In the genomic region with DNA sequence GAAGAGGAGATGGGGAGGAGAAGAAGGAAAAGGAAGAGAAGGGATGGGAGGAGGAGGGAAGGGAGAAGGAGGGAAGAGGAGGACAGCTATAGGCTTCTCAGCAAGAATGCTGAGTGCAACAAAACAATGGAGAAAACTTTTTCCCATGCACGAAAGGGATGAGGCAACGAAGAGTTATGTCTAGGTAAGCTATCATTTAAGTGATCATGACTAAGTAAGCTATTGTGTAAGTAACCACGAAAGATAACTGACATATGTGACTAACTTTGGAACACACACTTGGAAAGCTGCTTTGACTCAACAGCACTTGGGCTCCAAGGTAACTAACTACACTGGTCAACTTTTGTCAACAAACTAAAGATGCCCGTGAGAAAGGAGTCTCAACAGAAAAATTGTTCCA, we compare ENCODE assay signal across 25 mouse cellular contexts.
"Had no signal": no experiment of that assay in that cellular context is flagged by ENCODE, and none has a peak within 500 bp of the region (broad histone marks: within the 10 kb centered on the region; RNA-seq: fewer than 3 reads in every experiment).

No protein-coding gene starts in this region.

- H3K9me3 ChIP-seq: heart, embryonic 10.5 days; heart, embryonic 12.5 days; hindbrain, embryonic 10.5 days; hindbrain, embryonic 12.5 days; intestine, embryonic 15.5 days; limb, embryonic 12.5 days; liver, embryonic 13.5 days had no signal

- H3K27me3 ChIP-seq: heart, embryonic 12.5 days; hindbrain, embryonic 12.5 days; intestine, embryonic 15.5 days; limb, embryonic 12.5 days; liver, embryonic 13.5 days had no signal

- H3K4me2 ChIP-seq: heart, embryonic 12.5 days; hindbrain, embryonic 12.5 days; hindbrain, embryonic 14.5 days; intestine, embryonic 15.5 days; limb, embryonic 12.5 days; liver, embryonic 11.5 days; liver, embryonic 13.5 days had no signal

- H3K4me3 ChIP-seq: heart, embryonic 10.5 days; heart, embryonic 12.5 days; hindbrain, embryonic 10.5 days; hindbrain, embryonic 12.5 days; intestine, embryonic 15.5 days; layer of hippocampus, adult 2 months; left cerebral cortex, adult 2 months; limb, embryonic 12.5 days; liver, embryonic 13.5 days had no signal

- DNase-seq: gastrocnemius, postnatal 14 days; gastrocnemius, postnatal 36 days; heart, adult 18-20 months; heart, postnatal 10 days; heart, postnatal 4 days; kidney, adult 18-20 months; kidney, adult 8-10 months; kidney, postnatal 10 days; kidney, postnatal 25 days; kidney, postnatal 4 days; liver; liver, embryonic 13.5 days had no signal

- H3K4me1 ChIP-seq: hindbrain, embryonic 10.5 days; intestine, embryonic 15.5 days; liver, embryonic 13.5 days had no signal

- H3K36me3 ChIP-seq: heart, embryonic 10.5 days; heart, embryonic 12.5 days; hindbrain, embryonic 10.5 days; hindbrain, embryonic 12.5 days; intestine, embryonic 15.5 days; limb, embryonic 12.5 days; liver, embryonic 13.5 days had no signal

- H3K27ac ChIP-seq: heart, embryonic 10.5 days; hindbrain, embryonic 10.5 days; hindbrain, embryonic 12.5 days; hindbrain, embryonic 14.5 days; intestine, embryonic 15.5 days; layer of hippocampus, adult 2 months; left cerebral cortex, adult 2 months; limb, embryonic 12.5 days; liver, embryonic 13.5 days had no signal

- ATAC-seq: hindbrain, embryonic 16.5 days; inflammation-experienced regulatory T-cells, adult 6 months; intestine, embryonic 15.5 days; intestine, postnatal 0 days had no signal

- H3K9ac ChIP-seq: heart, embryonic 12.5 days; hindbrain, embryonic 12.5 days; hindbrain, embryonic 14.5 days; intestine, embryonic 15.5 days; limb, embryonic 12.5 days; liver, embryonic 13.5 days had no signal
